Mouse (Mus musculus) ES-E14 (cell line): ENCODE measurements at regions not wholly inside any gene's neighbourhood (a gene's known extent, or its start where the extent isn't known, plus 50 kb on each side); places are given as distances from the start of the nearest gene placed in this dataset.

Experiments
- CHD2 ChIP-seq: IDR thresholded peaks from 2 replicates; pipeline ENCODE4 v1.6.1; 2014; ENCODE audit warnings: mild to moderate bottlenecking, low read depth, low read length, inconsistent platforms
- HCFC1 ChIP-seq: IDR thresholded peaks from 2 replicates; pipeline ENCODE4 v1.6.1; 2012; ENCODE audit warnings: low read length, inconsistent platforms, borderline replicate concordance; ENCODE audit not compliant: insufficient read depth
- MAFK ChIP-seq: IDR thresholded peaks from 2 replicates; pipeline ENCODE4 v1.6.1; 2014; ENCODE audit warnings: mild to moderate bottlenecking, low read depth, low read length, inconsistent platforms; ENCODE audit not compliant: insufficient read depth
- ZC3H11A ChIP-seq: IDR thresholded peaks from 2 replicates; pipeline ENCODE4 v1.6.1; 2012; ENCODE audit warnings: low read depth, mild to moderate bottlenecking, inconsistent platforms, low read length, borderline replicate concordance
- ZNF384 ChIP-seq: IDR thresholded peaks from 2 replicates; pipeline ENCODE4 v1.6.1; 2012; ENCODE audit warnings: low read depth, low read length, inconsistent platforms

GRCm38 (mm10) chr8:89685696-89686095, 641.7 kb upstream of the Sall1 start:
- TF ChIP-seq ZC3H11A: no peak
- no peak for TF ChIP-seq CHD2
- TF ChIP-seq MAFK: no peak
- no peak for TF ChIP-seq ZNF384
- TF ChIP-seq HCFC1: no peak
